Mouse (Mus musculus): Measurements from ENCODE around the gene Unk.
A peak's percentile ranks its signal among the peaks of the same experiment; 100 is the strongest.

Gene Unk

GRCm38 (mm10) chr11:116030088-116030897 lies at the start of gene Unk:
TSS of gene Unk (plus strand) at chr11:116030322.
- peak; percentile 99 for DNase-seq

- no peak for DNase-seq
Measured at GRCm38 (mm10) chr11:115982472-115982871, 47.6 kb upstream of the Unk start.

- no peak for DNase-seq
Measured at GRCm38 (mm10) chr11:115983291-115983690, 46.8 kb upstream of the Unk start.

- DNase-seq: no peak
Measured at GRCm38 (mm10) chr11:115989686-115990085, 40.4 kb upstream of the Unk start.

- no peak for DNase-seq
Measured at GRCm38 (mm10) chr11:115992098-115992497, 38.0 kb upstream of the Unk start.

GRCm38 (mm10) chr11:115995256-115995655 lies 34.9 kb upstream of the Unk start:
- DNase-seq: no peak

- no peak for DNase-seq
Measured at GRCm38 (mm10) chr11:115997047-115997446, 33.1 kb upstream of the Unk start.

GRCm38 (mm10) chr11:115997662-115998061 lies 32.5 kb upstream of the Unk start:
- DNase-seq: no peak

GRCm38 (mm10) chr11:115999027-115999426 lies 31.1 kb upstream of the Unk start:
- no peak for DNase-seq

GRCm38 (mm10) chr11:115999538-116000143 lies 30.5 kb upstream of the Unk start:
- DNase-seq: peak; percentile 72

GRCm38 (mm10) chr11:116000607-116001006 lies 29.5 kb upstream of the Unk start:
- no peak for DNase-seq

GRCm38 (mm10) chr11:116001725-116002124 lies 28.4 kb upstream of the Unk start:
- no peak for DNase-seq

GRCm38 (mm10) chr11:116002894-116003293 lies 27.2 kb upstream of the Unk start:
- DNase-seq: no peak

- no peak for DNase-seq
Measured at GRCm38 (mm10) chr11:116004186-116004823, 25.8 kb upstream of the Unk start.

- DNase-seq: peak; percentile 55
Measured at GRCm38 (mm10) chr11:116004840-116005700, 25.1 kb upstream of the Unk start.

- no peak for DNase-seq
Measured at GRCm38 (mm10) chr11:116005701-116006419, 24.3 kb upstream of the Unk start.

- no peak for DNase-seq
Measured at GRCm38 (mm10) chr11:116007095-116007850, 22.8 kb upstream of the Unk start.

- DNase-seq: no peak
Measured at GRCm38 (mm10) chr11:116008411-116008810, 21.7 kb upstream of the Unk start.

GRCm38 (mm10) chr11:116008832-116009375 lies 21.2 kb upstream of the Unk start:
- DNase-seq: no peak

GRCm38 (mm10) chr11:116009661-116010060 lies 20.5 kb upstream of the Unk start:
- DNase-seq: no peak

- no peak for DNase-seq
Measured at GRCm38 (mm10) chr11:116010146-116010545, 20.0 kb upstream of the Unk start.
